Mouse (Mus musculus): Measurements from ENCODE around the gene Thrb. TPM values are rescaled to one million over a fixed set of nuclear protein-coding genes. Genes with fewer than 3 reads are reported as not detected.

Thrb gene
- polyA plus RNA-seq, 1 experiment, result 0.13 TPM

- no peaks in the 10 kb centered on the region for H3K9me3 ChIP-seq (replicated peaks; ENCODE audit: control insufficient read depth, insufficient read depth, low read length, poor library complexity, severe bottlenecking)
- no peaks in the 10 kb centered on the region for H3K27me3 ChIP-seq (ENCODE audit: control insufficient read depth, insufficient read depth, low read length, poor library complexity, severe bottlenecking)
- no peak for TF ChIP-seq POLR2A (IDR thresholded peaks at IDR 0.05; ENCODE audit: insufficient read depth, low read length)
- TF ChIP-seq CTCF (IDR thresholded peaks at IDR 0.05; ENCODE audit: low read depth, low read length), result no peak
- no peak for TF ChIP-seq EP300 (IDR thresholded peaks at IDR 0.05; ENCODE audit: insufficient read depth, low read depth, low read length)
- H3K4me1 ChIP-seq (ENCODE audit: control insufficient read depth, insufficient read depth, low read length), result no peaks in the 10 kb centered on the region
- no peak overlapping the region for H3K4me3 ChIP-seq (ENCODE audit: low read depth, low read length)
- no peaks in the 10 kb centered on the region for H3K36me3 ChIP-seq (ENCODE audit: control insufficient read depth, insufficient read depth, low read length, poor library complexity, severe bottlenecking)
- no peak overlapping the region for H3K27ac ChIP-seq (ENCODE audit: insufficient read depth, low read length)
- no peak overlapping the region for H3K9ac ChIP-seq (ENCODE audit: low read depth, poor library complexity, severe bottlenecking)
Observed at GRCm38 (mm10) chr14:17743713-17744158, 83.7 kb downstream of the Thrb start.

GRCm38 (mm10) chr14:17747922-17748321, 87.9 kb downstream of the Thrb start:
- Histone ChIP-seq H3K4me3 (ENCODE audit: low read depth, low read length) (no peak overlapping the region), H3K27me3 (ENCODE audit: control insufficient read depth, insufficient read depth, low read length, poor library complexity, severe bottlenecking) (no peaks in the 10 kb centered on the region), H3K27ac (ENCODE audit: insufficient read depth, low read length) (no peak overlapping the region), H3K9ac (ENCODE audit: low read depth, poor library complexity, severe bottlenecking) (no peak overlapping the region), H3K9me3 (replicated peaks; ENCODE audit: control insufficient read depth, insufficient read depth, low read length, poor library complexity, severe bottlenecking) (no peaks in the 10 kb centered on the region), H3K36me3 (ENCODE audit: control insufficient read depth, insufficient read depth, low read length, poor library complexity, severe bottlenecking) (no peaks in the 10 kb centered on the region), H3K4me1 (ENCODE audit: control insufficient read depth, insufficient read depth, low read length) (no peaks in the 10 kb centered on the region)
- TF ChIP-seq POLR2A (IDR thresholded peaks at IDR 0.05; ENCODE audit: insufficient read depth, low read length) (no peak), CTCF (IDR thresholded peaks at IDR 0.05; ENCODE audit: low read depth, low read length) (no peak), EP300 (IDR thresholded peaks at IDR 0.05; ENCODE audit: insufficient read depth, low read depth, low read length) (no peak)

- Histone ChIP-seq H3K9ac (ENCODE audit: low read depth, poor library complexity, severe bottlenecking) (no peak overlapping the region), H3K4me3 (ENCODE audit: low read depth, low read length) (no peak overlapping the region), H3K27ac (ENCODE audit: insufficient read depth, low read length) (no peak overlapping the region), H3K9me3 (replicated peaks; ENCODE audit: control insufficient read depth, insufficient read depth, low read length, poor library complexity, severe bottlenecking) (no peaks in the 10 kb centered on the region), H3K4me1 (ENCODE audit: control insufficient read depth, insufficient read depth, low read length) (no peaks in the 10 kb centered on the region), H3K36me3 (ENCODE audit: control insufficient read depth, insufficient read depth, low read length, poor library complexity, severe bottlenecking) (no peaks in the 10 kb centered on the region), H3K27me3 (ENCODE audit: control insufficient read depth, insufficient read depth, low read length, poor library complexity, severe bottlenecking) (no peaks in the 10 kb centered on the region)
- TF ChIP-seq EP300 (IDR thresholded peaks at IDR 0.05; ENCODE audit: insufficient read depth, low read depth, low read length) (no peak), CTCF (IDR thresholded peaks at IDR 0.05; ENCODE audit: low read depth, low read length) (no peak), POLR2A (IDR thresholded peaks at IDR 0.05; ENCODE audit: insufficient read depth, low read length) (no peak)
Observed at GRCm38 (mm10) chr14:17748945-17749344, 88.9 kb downstream of the Thrb start.

- TF ChIP-seq CTCF (IDR thresholded peaks at IDR 0.05; ENCODE audit: low read depth, low read length) (no peak), POLR2A (IDR thresholded peaks at IDR 0.05; ENCODE audit: insufficient read depth, low read length) (no peak), EP300 (IDR thresholded peaks at IDR 0.05; ENCODE audit: insufficient read depth, low read depth, low read length) (no peak)
- Histone ChIP-seq H3K9me3 (replicated peaks; ENCODE audit: control insufficient read depth, insufficient read depth, low read length, poor library complexity, severe bottlenecking) (no peaks in the 10 kb centered on the region), H3K4me3 (ENCODE audit: low read depth, low read length) (no peak overlapping the region), H3K27me3 (ENCODE audit: control insufficient read depth, insufficient read depth, low read length, poor library complexity, severe bottlenecking) (no peaks in the 10 kb centered on the region), H3K36me3 (ENCODE audit: control insufficient read depth, insufficient read depth, low read length, poor library complexity, severe bottlenecking) (no peaks in the 10 kb centered on the region), H3K9ac (ENCODE audit: low read depth, poor library complexity, severe bottlenecking) (no peak overlapping the region), H3K4me1 (ENCODE audit: control insufficient read depth, insufficient read depth, low read length) (no peaks in the 10 kb centered on the region), H3K27ac (ENCODE audit: insufficient read depth, low read length) (no peak overlapping the region)
Observed at GRCm38 (mm10) chr14:17751911-17752310, 91.8 kb downstream of the Thrb start.

GRCm38 (mm10) chr14:17753429-17753828, 93.4 kb downstream of the Thrb start:
- no peak overlapping the region for H3K9ac ChIP-seq (ENCODE audit: low read depth, poor library complexity, severe bottlenecking)
- no peak overlapping the region for H3K27ac ChIP-seq (ENCODE audit: insufficient read depth, low read length)
- H3K4me3 ChIP-seq (ENCODE audit: low read depth, low read length), result no peak overlapping the region
- no peaks in the 10 kb centered on the region for H3K4me1 ChIP-seq (ENCODE audit: control insufficient read depth, insufficient read depth, low read length)
- no peak for TF ChIP-seq EP300 (IDR thresholded peaks at IDR 0.05; ENCODE audit: insufficient read depth, low read depth, low read length)
- TF ChIP-seq POLR2A (IDR thresholded peaks at IDR 0.05; ENCODE audit: insufficient read depth, low read length), result no peak
- TF ChIP-seq CTCF (IDR thresholded peaks at IDR 0.05; ENCODE audit: low read depth, low read length), result no peak
- no peaks in the 10 kb centered on the region for H3K36me3 ChIP-seq (ENCODE audit: control insufficient read depth, insufficient read depth, low read length, poor library complexity, severe bottlenecking)
- no peaks in the 10 kb centered on the region for H3K27me3 ChIP-seq (ENCODE audit: control insufficient read depth, insufficient read depth, low read length, poor library complexity, severe bottlenecking)
- H3K9me3 ChIP-seq (replicated peaks; ENCODE audit: control insufficient read depth, insufficient read depth, low read length, poor library complexity, severe bottlenecking), result no peaks in the 10 kb centered on the region

- H3K36me3 ChIP-seq (ENCODE audit: control insufficient read depth, insufficient read depth, low read length, poor library complexity, severe bottlenecking), result no peaks in the 10 kb centered on the region
- TF ChIP-seq POLR2A (IDR thresholded peaks at IDR 0.05; ENCODE audit: insufficient read depth, low read length) (no peak), EP300 (IDR thresholded peaks at IDR 0.05; ENCODE audit: insufficient read depth, low read depth, low read length) (no peak), CTCF (IDR thresholded peaks at IDR 0.05; ENCODE audit: low read depth, low read length) (no peak)
- no peak overlapping the region for H3K9ac ChIP-seq (ENCODE audit: low read depth, poor library complexity, severe bottlenecking)
- no peak overlapping the region for H3K27ac ChIP-seq (ENCODE audit: insufficient read depth, low read length)
- H3K4me1 ChIP-seq (ENCODE audit: control insufficient read depth, insufficient read depth, low read length), result no peaks in the 10 kb centered on the region
- H3K9me3 ChIP-seq (replicated peaks; ENCODE audit: control insufficient read depth, insufficient read depth, low read length, poor library complexity, severe bottlenecking), result no peaks in the 10 kb centered on the region
- no peaks in the 10 kb centered on the region for H3K27me3 ChIP-seq (ENCODE audit: control insufficient read depth, insufficient read depth, low read length, poor library complexity, severe bottlenecking)
- no peak overlapping the region for H3K4me3 ChIP-seq (ENCODE audit: low read depth, low read length)
Observed at GRCm38 (mm10) chr14:17756732-17757131, 96.7 kb downstream of the Thrb start.
